Comparison of ENCODE assay signal across 1 mouse cellular context in the genomic region with DNA sequence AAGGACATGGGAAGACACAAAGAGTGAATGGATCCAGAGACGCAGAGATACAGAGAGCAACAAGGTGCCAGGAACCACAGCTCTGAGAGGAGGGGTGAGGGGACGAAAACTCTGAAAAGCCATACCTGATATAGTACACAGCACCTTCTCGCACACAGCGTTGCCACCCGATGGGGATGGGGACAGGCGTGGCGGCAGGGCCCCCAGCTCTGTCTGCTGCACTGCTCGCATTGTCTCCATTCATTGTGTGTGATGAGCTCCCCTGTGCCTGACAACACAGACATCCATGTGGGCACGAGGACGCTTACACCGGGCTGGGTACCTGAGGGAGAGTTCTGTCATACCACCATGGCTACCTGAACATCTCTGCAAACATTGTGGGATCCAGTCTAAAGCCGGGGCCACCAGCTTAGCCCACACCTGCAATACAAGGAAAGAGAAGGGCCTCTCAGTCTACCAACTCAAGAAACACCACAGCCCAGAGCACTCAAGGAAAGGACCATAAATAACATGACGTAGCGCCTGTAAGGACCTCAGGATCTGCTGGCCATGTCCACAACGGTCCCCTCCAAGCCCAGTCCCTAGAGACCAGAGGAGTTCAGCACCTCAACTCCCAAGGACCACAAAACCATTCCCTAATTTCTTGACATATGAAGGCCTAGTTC.
TF ChIP-seq lines count a peak whose summit lies in the region.

No protein-coding gene starts in this region.

TF ChIP-seq in MEL, 35 proteins besides CTCF, POLR2A, EP300 and RAD21 (continued from another document):
- TF ChIP-seq CHD1 (IDR thresholded peaks at IDR 0.05; ENCODE audit: low read depth, low read length) (no peak), POLR2AphosphoS5 (IDR thresholded peaks at IDR 0.05; ENCODE audit: borderline replicate concordance, low read depth, low read length) (peak; percentile 86)
